Mouse (Mus musculus) T-helper 1 cell (primary cell): Measurements from ENCODE around the gene Ltbp3.

Experiments
- in situ Hi-C: fragments of 300-600 bp; cut with MboI, MseI; formaldehyde crosslinking; loops from one replicate; pipeline ENCODE4 v1.15.1; 2025; ENCODE audit warnings: high pct_unique_total_duplicates

The Ltbp3 gene

GRCm38 (mm10) chr19:5750951-5751350, 10.2 kb downstream of the Ltbp3 start:
- in situ Hi-C loops, result loop anchor here (10.0 kb wide), 1 partner anchor 284 kb away; no protein-coding TSS in a partner anchor

- in situ Hi-C loops, result loop anchor here (10.0 kb wide), 1 partner anchor 283 kb away; no protein-coding TSS in a partner anchor
These were observed 11.0 kb downstream of the Ltbp3 start for GRCm38 (mm10) chr19:5751742-5752141.

DNA sequence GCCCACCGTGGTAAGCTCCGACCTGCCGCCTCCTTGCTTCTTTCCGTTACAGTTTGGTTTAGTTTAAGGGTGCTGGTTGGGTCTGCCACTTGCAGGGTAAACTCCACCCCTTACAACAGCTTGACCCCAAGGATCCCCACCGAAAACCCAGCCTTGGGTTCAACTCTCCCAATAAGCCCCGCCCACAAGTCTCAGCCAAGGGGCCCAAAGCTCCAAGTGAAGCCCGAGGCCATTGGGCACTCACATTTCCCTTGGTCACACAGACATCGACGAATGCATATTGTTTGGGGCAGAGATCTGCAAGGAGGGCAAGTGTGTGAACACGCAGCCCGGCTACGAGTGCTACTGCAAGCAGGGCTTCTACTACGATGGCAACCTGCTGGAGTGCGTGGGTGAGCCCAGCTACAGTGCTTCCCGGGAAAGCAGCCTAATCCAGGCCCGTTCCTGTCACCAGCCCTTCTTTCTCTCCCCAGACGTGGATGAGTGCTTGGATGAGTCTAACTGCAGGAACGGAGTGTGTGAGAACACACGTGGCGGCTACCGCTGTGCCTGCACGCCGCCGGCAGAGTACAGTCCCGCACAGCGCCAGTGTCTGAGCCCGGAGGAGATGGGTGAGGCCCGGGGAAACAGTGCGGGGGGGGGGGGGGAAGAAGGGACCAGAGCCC, 15.7 kb downstream of the Ltbp3 start:
- in situ Hi-C loops, result loop anchor here (10.0 kb wide), 1 partner anchor 278 kb away; no protein-coding TSS in a partner anchor

DNA sequence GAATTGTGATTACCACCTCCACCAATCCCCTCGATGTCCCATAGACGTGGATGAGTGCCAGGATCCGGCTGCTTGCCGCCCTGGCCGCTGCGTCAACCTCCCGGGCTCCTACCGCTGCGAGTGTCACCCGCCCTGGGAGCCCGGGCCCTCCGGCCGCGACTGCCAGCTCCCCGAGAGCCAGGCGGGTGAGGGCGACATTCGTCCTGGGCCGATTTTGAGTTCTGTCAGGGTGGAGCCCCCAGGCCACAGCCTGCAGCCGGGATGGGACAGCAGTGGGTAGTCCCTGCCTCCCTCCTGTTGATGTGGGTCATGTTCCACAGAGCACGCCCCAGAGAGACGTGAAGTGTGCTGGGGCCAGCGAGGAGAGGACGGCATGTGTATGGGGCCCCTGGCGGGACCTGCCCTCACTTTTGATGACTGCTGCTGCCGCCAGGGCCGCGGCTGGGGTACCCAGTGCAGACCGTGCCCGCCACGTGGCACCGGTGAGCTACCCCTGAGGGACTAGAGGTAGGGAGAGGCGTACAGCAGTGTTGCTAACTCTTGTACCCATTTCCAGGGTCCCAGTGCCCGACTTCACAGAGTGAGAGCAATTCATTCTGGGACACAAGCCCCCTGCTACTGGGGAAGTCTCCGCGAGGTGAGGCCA, 16.4 kb downstream of the Ltbp3 start:
- in situ Hi-C loops, result loop anchor here (10.0 kb wide), 1 partner anchor 278 kb away; no protein-coding TSS in a partner anchor

- in situ Hi-C loops, result loop anchor here (10.0 kb wide), 1 partner anchor 276 kb away; no protein-coding TSS in a partner anchor
These were observed 18.2 kb downstream of the Ltbp3 start for GRCm38 (mm10) chr19:5758878-5759403.

DNA sequence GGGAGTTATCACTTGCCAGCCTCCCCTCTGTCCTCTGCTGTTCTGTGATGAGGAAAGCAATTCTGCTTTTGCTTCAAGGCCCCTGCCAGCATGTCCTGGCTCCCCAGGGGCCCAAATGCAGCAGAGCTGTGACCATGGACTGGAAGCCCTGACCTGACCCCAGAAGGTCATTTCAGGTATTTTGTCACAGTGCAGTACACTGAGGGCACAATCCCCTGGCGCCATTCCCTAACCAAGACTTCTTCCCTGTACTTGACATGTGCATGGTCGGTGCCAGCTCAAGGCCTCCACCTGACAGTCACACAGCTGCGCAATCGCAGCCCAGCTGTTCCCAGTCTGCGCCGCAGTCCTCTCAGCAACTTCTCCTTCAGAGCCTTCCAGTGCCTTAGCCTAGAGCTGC, 22.5 kb downstream of the Ltbp3 start:
- in situ Hi-C loops, result no loop called here

DNA sequence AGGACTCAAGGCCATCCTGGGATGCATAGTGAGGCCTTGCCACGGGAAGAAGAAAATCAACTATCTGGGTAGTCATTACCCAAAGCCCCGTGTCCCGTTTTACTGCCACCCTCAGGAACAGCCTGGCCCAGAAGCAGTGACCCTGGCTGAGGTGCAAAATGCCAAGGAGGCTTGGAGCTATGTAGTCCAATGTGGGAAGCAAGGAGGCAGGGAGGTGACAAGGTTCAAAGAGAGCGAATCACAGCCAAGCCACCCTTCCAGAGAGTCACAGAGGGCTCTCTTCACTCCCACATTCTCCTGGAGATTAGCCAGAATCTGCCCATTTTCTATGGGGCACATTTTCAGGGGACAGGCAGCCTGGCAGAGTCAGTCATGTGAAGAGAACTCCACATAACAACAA, 26.6 kb downstream of the Ltbp3 start:
- in situ Hi-C loops, result no loop called here

DNA sequence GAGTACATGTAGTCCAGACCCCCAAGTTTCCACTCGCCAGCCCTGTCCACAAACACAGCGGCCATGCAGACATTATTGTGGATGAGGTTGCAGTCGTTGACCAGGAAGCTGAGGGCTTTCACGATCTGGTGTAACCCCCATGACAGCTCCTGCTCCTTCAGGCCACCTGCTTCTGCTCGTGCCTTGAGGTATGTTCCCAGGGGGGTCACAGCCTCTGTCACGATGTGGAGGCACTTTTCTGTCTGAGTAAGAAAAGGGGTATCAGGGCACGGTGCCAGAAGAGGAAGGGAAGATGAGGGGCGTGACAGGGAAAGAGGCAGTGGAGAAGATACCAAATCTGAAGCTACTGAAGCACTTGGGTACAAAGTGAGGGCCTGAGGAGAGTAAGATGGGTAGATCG, 29.6 kb downstream of the Ltbp3 start:
- in situ Hi-C loops, result loop anchor here (10.0 kb wide), 1 partner anchor 344 kb away; the partner anchor contains the start of gene Sac3d1

DNA sequence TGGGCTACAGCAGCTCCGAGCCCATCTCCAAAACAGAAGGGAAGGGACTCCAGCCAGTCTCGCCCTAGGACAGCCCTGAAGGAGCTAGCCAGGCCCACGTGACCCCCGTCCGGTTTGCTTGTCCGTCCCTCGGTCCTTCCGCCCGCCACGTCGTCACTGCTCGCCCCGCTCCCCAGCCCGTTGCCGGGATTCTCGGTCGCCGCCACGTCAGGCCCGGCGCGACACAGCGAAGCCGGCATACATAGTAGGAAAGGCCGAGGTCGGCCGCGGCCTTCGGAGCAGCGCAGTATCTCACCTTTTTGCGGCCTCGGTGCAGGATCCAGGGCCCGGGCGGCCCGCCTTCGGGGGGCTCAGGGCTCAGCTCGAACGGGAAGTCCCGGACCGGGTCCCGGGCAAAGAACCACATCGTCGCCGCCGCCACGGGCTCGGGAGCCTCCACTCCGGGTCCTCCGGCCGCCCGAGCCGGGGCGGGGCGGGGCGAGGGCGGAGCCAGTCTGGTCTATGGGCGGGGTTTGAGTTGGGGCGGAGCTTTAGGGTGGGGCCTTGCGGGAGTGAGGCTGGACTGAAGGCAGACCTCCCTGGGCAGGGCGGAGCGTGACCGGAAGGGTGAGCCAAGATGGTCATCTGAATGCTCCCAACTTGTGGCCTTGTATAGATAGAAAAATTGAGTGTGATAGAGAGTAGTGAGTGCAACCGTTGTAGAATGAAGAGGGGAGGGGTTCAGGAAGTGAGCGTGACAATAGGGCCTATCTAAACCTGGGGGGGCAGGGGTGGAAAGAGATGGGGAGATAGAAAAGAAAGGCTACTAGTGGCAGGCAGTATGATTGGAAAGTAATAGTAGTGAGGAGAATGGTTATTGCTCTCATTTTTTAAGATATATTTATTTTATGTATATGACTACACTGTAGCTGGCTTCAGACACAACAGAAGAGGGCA, 30.5 kb downstream of the Ltbp3 start, which contains the start of gene Scyl1:
Gene Scyl1 (minus strand): TSS at position 495 of the 936 bp plus-strand sequence.
- in situ Hi-C loops, result loop anchor here (10.0 kb wide), 1 partner anchor 344 kb away; the partner anchor contains the start of gene Sac3d1

DNA sequence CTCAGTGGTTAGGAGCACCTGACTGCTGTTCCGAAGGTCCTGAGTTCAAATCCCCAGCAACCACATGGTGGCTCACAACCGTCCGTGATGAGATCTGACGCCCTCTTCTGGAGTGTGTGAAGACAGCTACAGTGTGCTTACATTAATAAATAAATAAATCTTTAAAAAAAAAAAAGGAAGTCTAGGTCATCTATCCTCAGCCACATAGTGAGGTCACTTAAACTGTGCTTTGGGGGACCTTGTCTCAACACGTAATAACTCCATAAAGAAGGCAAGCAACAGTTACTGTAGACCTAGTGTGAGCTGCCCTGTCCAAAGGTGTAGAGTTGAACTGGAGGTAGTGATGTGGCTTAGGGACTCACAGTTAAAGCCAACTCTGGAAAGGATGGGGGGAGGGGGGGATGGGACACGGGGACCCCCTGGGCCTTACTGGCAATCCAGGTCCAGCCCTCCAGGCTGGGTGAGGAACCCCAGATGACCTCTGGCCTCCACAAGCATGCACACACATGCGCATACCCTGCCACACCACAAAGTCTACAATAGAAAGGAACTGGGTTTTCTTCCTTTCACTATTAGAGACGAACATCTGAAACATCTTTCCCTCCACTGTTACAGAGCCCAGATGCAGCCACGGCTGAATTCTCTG, 36.8 kb downstream of the Ltbp3 start:
- in situ Hi-C loops, result loop anchor here (10.0 kb wide), 1 partner anchor 337 kb away; the partner anchor contains the start of gene Sac3d1

DNA sequence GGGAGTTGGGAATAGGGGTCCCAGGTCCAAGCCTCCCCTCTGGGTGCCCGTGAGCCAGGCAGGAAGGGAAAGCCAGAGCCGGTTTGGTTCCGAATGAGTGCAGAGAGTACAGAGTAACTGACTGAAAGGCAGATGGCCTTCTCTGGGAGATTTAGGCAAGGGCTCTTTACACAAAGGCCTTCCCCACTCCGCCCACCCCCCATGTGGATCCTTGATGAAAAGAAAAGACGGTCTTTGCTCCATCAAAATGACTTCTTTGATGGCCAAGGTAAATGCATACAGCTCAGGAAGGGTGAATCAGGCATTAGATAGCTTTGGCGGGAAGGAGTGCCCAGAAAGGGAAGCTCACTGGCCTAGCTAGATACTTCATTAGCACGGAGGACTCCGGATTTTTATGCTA, 37.6 kb downstream of the Ltbp3 start:
- in situ Hi-C loops, result loop anchor here (10.0 kb wide), 1 partner anchor 336 kb away; the partner anchor contains the start of gene Sac3d1

DNA sequence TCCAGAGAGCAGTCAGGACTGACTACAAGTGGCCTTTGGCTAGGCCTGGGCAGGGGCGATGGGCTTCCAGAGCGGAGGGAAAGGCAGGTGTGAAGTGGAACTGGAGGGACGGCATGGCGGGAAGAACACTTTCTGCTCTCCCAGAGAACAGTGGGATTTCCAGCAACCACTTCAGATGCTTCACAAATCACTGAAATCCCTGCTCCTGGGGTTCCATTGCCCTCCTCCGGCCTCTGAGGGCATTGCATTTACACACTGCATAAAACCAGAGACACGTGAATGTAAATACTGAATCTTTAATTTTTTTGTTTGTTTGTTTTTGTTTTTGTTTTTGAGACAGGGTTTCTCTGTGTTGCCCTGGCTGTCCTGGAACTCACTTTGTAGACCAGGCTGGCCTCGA, 39.5 kb downstream of the Ltbp3 start:
- in situ Hi-C loops, result no loop called here

DNA sequence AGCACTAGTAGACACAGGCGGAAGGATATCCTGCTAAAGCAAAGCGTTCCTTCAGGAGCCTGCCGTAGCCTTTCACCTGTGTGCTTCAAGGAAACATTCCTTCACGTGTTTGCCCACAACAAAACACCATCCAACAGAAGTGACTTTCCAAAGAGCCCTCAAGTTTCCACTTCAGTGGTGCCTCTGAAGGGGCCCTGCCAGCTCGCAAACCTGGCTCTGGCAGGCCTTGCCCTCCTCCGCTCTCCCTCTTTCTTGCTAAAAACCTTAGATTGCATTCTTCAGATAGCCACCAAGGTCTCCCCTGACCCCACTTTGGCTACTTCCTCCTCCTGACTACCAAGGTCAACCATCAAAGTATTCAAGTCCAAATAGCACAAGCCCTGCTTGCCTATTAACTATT, 40.8 kb downstream of the Ltbp3 start:
- in situ Hi-C loops, result no loop called here

- in situ Hi-C loops, result no loop called here
These were observed 41.4 kb downstream of the Ltbp3 start for GRCm38 (mm10) chr19:5782121-5782520.

DNA sequence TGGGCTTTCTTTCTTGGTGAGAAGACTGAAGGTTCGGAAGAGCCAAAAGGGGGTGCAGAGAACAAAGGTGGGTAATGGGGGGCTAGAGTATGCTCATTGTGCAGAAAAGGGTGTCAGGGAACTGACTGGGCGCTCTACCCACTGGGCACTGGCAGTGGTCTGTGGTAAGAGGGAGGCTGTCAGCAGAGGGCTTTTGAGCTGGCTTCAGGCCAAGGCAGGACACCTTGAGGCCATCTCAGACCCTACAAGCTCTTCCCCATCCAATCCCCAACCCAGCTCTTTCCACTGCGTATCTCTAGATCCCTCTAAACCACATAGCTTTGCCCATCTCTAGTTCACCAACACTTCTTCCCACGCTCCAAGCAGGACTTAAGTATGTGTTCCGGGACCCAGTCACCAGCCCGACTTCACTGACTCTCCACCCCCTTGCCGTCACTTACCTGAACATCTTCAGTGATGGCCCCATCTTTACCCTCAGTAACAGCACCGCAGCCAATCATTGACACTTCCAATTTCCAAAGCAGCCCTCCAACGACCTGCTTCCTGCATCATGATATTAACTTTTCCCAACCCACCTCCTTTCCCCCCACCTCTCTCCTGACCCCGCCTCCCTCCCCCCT, 44.4 kb downstream of the Ltbp3 start:
- in situ Hi-C loops, result no loop called here

- in situ Hi-C loops, result no loop called here
These were observed 45.9 kb downstream of the Ltbp3 start for GRCm38 (mm10) chr19:5786441-5787114.

GRCm38 (mm10) chr19:5787128-5787635, 46.5 kb downstream of the Ltbp3 start:
- in situ Hi-C loops, result no loop called here

GRCm38 (mm10) chr19:5787920-5788319, 47.2 kb downstream of the Ltbp3 start:
- in situ Hi-C loops, result no loop called here

DNA sequence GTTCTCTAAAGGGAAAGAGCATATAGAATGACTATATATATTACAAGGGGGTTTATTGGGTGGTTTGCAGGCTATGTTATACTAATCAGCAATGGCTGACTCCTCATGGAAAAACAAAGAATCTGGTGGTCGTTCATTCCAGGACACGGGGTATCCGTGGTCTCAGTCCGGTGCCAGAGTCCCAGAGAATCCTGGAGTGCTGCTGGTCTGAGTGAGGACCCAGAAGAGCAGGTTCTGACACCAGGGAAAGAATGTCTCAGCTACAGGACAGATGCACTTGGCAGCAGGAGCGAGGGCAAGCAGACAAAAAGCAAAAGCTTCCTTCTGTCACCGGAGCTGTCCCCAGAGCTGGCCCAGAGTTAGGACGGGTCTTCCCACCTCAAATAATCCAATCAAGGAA, 47.9 kb downstream of the Ltbp3 start:
- in situ Hi-C loops, result no loop called here

DNA sequence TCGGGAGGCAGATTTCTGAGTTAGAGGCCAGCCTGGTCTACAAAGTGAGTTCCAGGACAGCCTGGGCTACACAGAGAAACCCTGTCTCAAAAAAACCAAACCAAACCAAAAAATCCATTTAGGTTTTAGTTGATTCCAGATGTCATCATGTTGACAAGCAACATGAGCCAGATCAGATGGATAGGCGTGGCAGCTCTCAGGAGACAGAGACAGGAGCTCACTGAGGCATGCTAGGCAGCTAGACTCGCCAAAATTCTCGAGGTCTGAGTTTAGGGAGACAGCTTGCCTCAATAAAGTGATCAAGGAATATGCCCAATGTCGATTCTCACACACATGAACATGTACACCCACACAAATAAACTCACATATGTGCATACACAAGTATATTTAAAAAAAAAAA, 48.4 kb downstream of the Ltbp3 start:
- in situ Hi-C loops, result no loop called here
